Mouse (Mus musculus) CD4-positive, CD25-positive, alpha-beta regulatory T cell, adult 4 months (primary cell): Measurements from ENCODE around the gene Prss48. TPM values are rescaled to one million over a fixed set of nuclear protein-coding genes. Genes with fewer than 3 reads are reported as not detected.

ENCODE experiments used
- polyA plus RNA-seq, 2 experiments: library from polyadenylated mRNA; unstranded; fragments of 100-300 nt; shearing (Covaris generic); gene quantifications; one replicate each; pipeline ENCODE4 v1.2.1; 2017

Prss48 gene
- polyA plus RNA-seq, 2 experiments from 2014 or later = not detected

Other genes starting within 250 kb of the Prss48 start
- gene Fam160a1, start 185.2 kb downstream of the Prss48 start, polyA plus RNA-seq = 1 to 10 TPM; 3.8 to 8.0 TPM
- gene Glt28d2, start 115.0 kb downstream of the Prss48 start, polyA plus RNA-seq = 1 to 10 TPM; 3.1 to 6.1 TPM
- 1 to 10 TPM; 3.6 to 5.5 TPM for gene Gm37240, start 115.0 kb downstream of the Prss48 start, polyA plus RNA-seq
- gene Sh3d19, start 31.4 kb downstream of the Prss48 start, polyA plus RNA-seq = 1 to 10 TPM; 1.0 to 2.0 TPM
- gene Rps3a1, start 140.2 kb upstream of the Prss48 start, polyA plus RNA-seq = 1,000 to 10,000 TPM; 1,268 to 2,675 TPM
- gene Lrba, start 222.2 kb upstream of the Prss48 start, polyA plus RNA-seq = 10 to 100 TPM; 13.4 to 14.0 TPM